Mouse (Mus musculus): ENCODE results near the gene Zfp619.

DNA sequence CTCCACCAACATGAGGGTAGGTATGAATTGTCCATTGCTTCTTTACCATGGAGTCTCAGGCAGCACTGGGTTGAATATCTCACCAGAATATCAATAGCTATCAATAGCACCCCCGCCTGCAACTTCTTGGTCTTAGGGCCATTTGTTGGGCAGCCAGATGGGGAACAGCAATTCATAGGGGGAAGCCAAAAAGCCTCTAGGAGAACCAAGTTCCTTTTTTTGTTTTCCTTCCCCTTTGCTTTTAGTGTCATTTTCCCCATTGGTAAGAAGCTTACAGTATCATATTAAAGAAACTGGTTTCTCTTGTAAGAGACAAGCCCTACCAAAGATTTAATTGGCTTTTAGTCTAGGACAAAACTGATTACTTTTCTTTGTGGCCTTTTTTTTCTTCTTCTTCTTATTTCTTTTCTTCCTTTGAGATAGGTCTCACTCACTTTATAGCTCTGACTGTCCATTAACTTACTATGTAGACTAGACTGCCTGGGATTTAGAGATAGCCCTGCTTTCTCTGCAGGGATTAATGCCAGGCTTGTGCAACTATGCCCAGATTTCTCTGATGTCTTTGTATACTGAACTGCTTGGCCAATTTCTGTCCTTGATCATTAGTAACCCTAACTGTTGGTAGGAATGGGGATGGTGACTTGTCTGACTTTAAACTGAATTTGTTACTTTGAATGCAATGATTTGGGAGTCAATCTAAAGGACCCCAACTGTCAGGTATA lies 6.3 kb downstream of the Zfp619 start:
- no peak for TF ChIP-seq MYOD1 (IDR thresholded peaks at IDR 0.05; ENCODE audit: control insufficient read depth in 1 of 3, insufficient read length in 2 of 3, low read depth in 2 of 3)
- TF ChIP-seq MAX (IDR thresholded peaks at IDR 0.05; ENCODE audit: low read depth): no peak
- no peak for TF ChIP-seq TCF3 (IDR thresholded peaks at IDR 0.05; ENCODE audit: insufficient read length, low read depth)
- no peak for TF ChIP-seq USF1 (IDR thresholded peaks at IDR 0.05; ENCODE audit: low read depth)
- TF ChIP-seq POLR2A (IDR thresholded peaks at IDR 0.05; ENCODE audit: insufficient read length, low read depth): no peak
